Mouse (Mus musculus) cerebellum, adult 2 months (tissue): ENCODE results near the gene Ctf2. TPM values are rescaled to one million over a fixed set of nuclear protein-coding genes. Genes with fewer than 3 reads are reported as not detected.

Source experiments
- DNase-seq, 2 experiments: peaks; one replicate each; pipeline ENCODE4 v3.0.0; 2021
- H3K27ac ChIP-seq: fragments of 200-500 bp; 2 replicates; pipeline ENCODE4 v1.5.1; 2012; ENCODE audit warnings: low read length, control low read depth, inconsistent platforms; ENCODE audit not compliant: insufficient read depth
- H3K27me3 ChIP-seq: fragments of 200-500 bp; 2 replicates; pipeline ENCODE4 v1.6.1; 2012; ENCODE audit warnings: inconsistent platforms, mild to moderate bottlenecking, low read length, moderate library complexity; ENCODE audit not compliant: control insufficient read depth, insufficient read depth
- H3K4me1 ChIP-seq: fragments of 200-500 bp; 2 replicates; pipeline ENCODE4 v1.6.1; 2011; ENCODE audit warnings: low read length; ENCODE audit not compliant: control insufficient read depth, insufficient read depth
- H3K4me3 ChIP-seq: fragments of 200-500 bp; replicated peaks from 2 replicates; pipeline ENCODE3; 2011; ENCODE audit warnings: mild to moderate bottlenecking, low read depth, low read length, control low read depth; ENCODE audit not compliant: insufficient read depth
- CTCF ChIP-seq: fragments of 200-500 bp; IDR thresholded peaks from 2 replicates; pipeline ENCODE4 v1.5.1; 2011; ENCODE audit warnings: low read depth, mild to moderate bottlenecking, control low read depth, low read length, moderate library complexity, borderline replicate concordance; ENCODE audit not compliant: insufficient read depth
- POLR2A ChIP-seq: fragments of 200-500 bp; IDR thresholded peaks from 2 replicates; pipeline ENCODE4 v1.6.1; 2011; ENCODE audit warnings: low read length, control low read depth, borderline replicate concordance; ENCODE audit not compliant: insufficient read depth
- WGBS: fragments of 180-500 bp; shearing (Covaris S2); methylation state at CpG from one replicate; pipeline ENCODE4 v1.1.7; 2018; 5-methylcytosine and 5-hydroxymethylcytosine counted together
- polyA plus RNA-seq: library from polyadenylated mRNA; depleted of rRNA; stranded (reverse); fragments of >200 nt; gene quantifications from 2 replicates; pipeline ENCODE4 v1.2.3, GENCODE M21; 2012

The Ctf2 gene
- polyA plus RNA-seq, 1 experiment, result not detected

GRCm38 (mm10) chr7:127745652-127746493 lies 13.9 kb upstream of the Ctf2 start:
- H3K27me3 ChIP-seq, result no peaks in the 10 kb centered on the region
- WGBS, result under 1% methylated on average over 38 of the region's 39 CpGs
- peak overlapping the region; percentile 88 for H3K4me3 ChIP-seq
- peaks cover 4% of the 10 kb centered on the region; the same call in 1 of the 2 replicates for H3K4me1 ChIP-seq
- TF ChIP-seq CTCF (no peak), POLR2A (peak; percentile 63; the same call in 1 of the 2 replicates)
- peak overlapping the region; percentile 6; the same call in 1 of the 2 replicates for H3K27ac ChIP-seq
- DNase-seq, result peak; percentile 96 to 100

DNA sequence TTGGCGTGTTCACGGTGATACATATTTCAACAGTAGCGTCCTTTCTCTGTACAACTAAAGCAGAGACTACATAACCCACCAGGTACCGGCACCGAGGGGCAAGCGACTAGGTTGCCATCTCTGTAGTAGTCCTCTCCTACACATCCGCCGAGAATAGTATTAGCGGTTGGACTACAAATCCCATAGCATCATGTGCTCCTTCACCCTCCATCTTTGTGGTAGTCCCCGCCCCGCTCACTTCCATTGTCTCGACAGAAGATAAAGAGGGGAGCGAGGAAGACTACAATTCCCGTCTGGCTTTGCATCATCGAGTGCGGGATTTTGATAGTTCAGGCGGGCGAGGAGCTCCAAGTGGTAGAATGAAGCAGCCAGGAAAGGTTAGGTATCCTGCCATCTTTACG lies 13.3 kb upstream of the Ctf2 start:
- Histone ChIP-seq H3K27ac (peak overlapping the region; percentile 55; the same call in 1 of the 2 replicates), H3K27me3 (no peaks in the 10 kb centered on the region), H3K4me3 (peak overlapping the region; percentile 88), H3K4me1 (peaks cover 4% of the 10 kb centered on the region; the same call in 1 of the 2 replicates)
- peak; percentile 92 to 97 for DNase-seq
- WGBS, result under 1% methylated on average over 19 of the region's 19 CpGs
- TF ChIP-seq POLR2A (peak; percentile 45; the same call in 1 of the 2 replicates), CTCF (0 out of 2 replicates have a peak, but pooled peaks have one; percentile 15)

- H3K27me3 ChIP-seq, result no peaks in the 10 kb centered on the region
- WGBS, result under 1% methylated on average over 26 of the region's 26 CpGs
- peak within 1 kb of the TSS; percentile 88 for H3K4me3 ChIP-seq
- DNase-seq, result peak; percentile 80 to 82
- TF ChIP-seq POLR2A, result no peak
- TF ChIP-seq CTCF, result peak; percentile 59; the same call in 1 of the 2 replicates
- peak within 1 kb of the TSS; percentile 55; the same call in 1 of the 2 replicates for H3K27ac ChIP-seq
- H3K4me1 ChIP-seq, result no peaks in the 10 kb centered on the region
Observed at GRCm38 (mm10) chr7:127744366-127745045, 12.5 kb upstream of the Ctf2 start, which contains the start of gene Fbxl19. Gene Fbxl19, plus strand, starts transcription at chr7:127744543.

DNA sequence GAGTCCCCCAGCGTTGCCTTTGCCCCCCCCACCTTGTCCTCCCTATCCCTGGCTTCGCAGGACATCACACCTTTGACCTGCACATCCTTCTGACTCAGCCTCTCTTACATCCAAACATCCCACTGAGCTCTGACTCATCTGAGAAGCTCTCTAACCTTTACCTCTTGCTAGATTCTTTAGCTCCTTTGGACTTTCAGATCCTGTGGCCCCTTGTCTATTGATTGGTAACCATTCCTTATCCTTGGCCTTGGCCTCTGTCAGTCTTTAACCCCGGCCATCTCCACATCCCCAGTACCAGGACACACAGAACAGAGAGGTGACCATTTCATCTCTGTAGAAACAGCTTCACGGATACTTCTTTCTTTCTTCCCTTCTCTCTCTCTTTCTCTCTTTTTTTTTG lies 1.8 kb downstream of the Ctf2 start:
- Histone ChIP-seq H3K27me3 (no peaks in the 10 kb centered on the region), H3K27ac (no peak overlapping the region), H3K4me1 (no peaks in the 10 kb centered on the region), H3K4me3 (no peak overlapping the region)
- TF ChIP-seq CTCF (no peak), POLR2A (no peak)
- WGBS, result 63% methylated on average over 4 of the region's 4 CpGs
- DNase-seq, result no peak

GRCm38 (mm10) chr7:127727898-127728297 lies 4.1 kb downstream of the Ctf2 start:
- DNase-seq, result peak in 1 of 2 experiments; percentile 4
- TF ChIP-seq CTCF (no peak), POLR2A (no peak)
- Histone ChIP-seq H3K4me1 (no peaks in the 10 kb centered on the region), H3K27ac (no peak overlapping the region), H3K27me3 (no peaks in the 10 kb centered on the region), H3K4me3 (no peak overlapping the region)
- 91% methylated on average over 7 of the region's 7 CpGs for WGBS

GRCm38 (mm10) chr7:127725924-127726323 lies 6.0 kb downstream of the Ctf2 start:
- H3K4me1 ChIP-seq, result no peaks in the 10 kb centered on the region
- no peaks in the 10 kb centered on the region for H3K27me3 ChIP-seq
- TF ChIP-seq POLR2A (no peak), CTCF (no peak)
- H3K27ac ChIP-seq, result no peak overlapping the region
- peak in 1 of 2 experiments; percentile 3 for DNase-seq
- H3K4me3 ChIP-seq, result no peak overlapping the region
- WGBS, result 63% methylated on average over 6 of the region's 6 CpGs

- Histone ChIP-seq H3K4me3 (no peak overlapping the region), H3K4me1 (no peaks in the 10 kb centered on the region), H3K27ac (no peak overlapping the region), H3K27me3 (no peaks in the 10 kb centered on the region)
- no peak for TF ChIP-seq CTCF
- 46% methylated on average over 2 of the region's 2 CpGs for WGBS
- peak in 1 of 2 experiments; percentile 5 for DNase-seq
Observed at GRCm38 (mm10) chr7:127725490-127725889, 6.5 kb downstream of the Ctf2 start.
